Mouse (Mus musculus) spleen, adult 2 months (tissue): ENCODE measurements around the gene Kel. TPM values are rescaled to one million over a fixed set of nuclear protein-coding genes. Genes with fewer than 3 reads are reported as not detected.

Experiments
- DNase-seq, 2 experiments: peaks; one replicate each; pipeline versions ENCODE4 v3.0.0 to v3.0.0-alpha.2; 2012 to 2021; ENCODE audit warnings: low spot score in 2 of 2, low read depth in 1 of 2
- H3K27ac ChIP-seq: fragments of 200-500 bp; 2 replicates; pipeline ENCODE4 v1.5.1; 2012; ENCODE audit warnings: low read length, inconsistent platforms; ENCODE audit not compliant: insufficient read depth
- H3K27me3 ChIP-seq: fragments of 200-500 bp; 2 replicates; pipeline ENCODE4 v1.6.1; 2012; ENCODE audit warnings: mild to moderate bottlenecking, moderate library complexity, low read length, inconsistent platforms; ENCODE audit not compliant: control insufficient read depth, insufficient read depth
- H3K36me3 ChIP-seq: fragments of 200-500 bp; 2 replicates; pipeline ENCODE4 v1.6.1; 2012; ENCODE audit warnings: mild to moderate bottlenecking, low read length, inconsistent platforms; ENCODE audit not compliant: control insufficient read depth, insufficient read depth
- H3K4me1 ChIP-seq: fragments of 200-500 bp; 2 replicates; pipeline ENCODE4 v1.6.1; 2011; ENCODE audit warnings: inconsistent platforms; ENCODE audit not compliant: control insufficient read depth, insufficient read depth, insufficient read length
- H3K4me3 ChIP-seq: fragments of 200-500 bp; 2 replicates; pipeline ENCODE4 v1.5.1; 2011; ENCODE audit warnings: mild to moderate bottlenecking, inconsistent platforms; ENCODE audit not compliant: insufficient read depth, insufficient read length; ENCODE audit errors: extremely low read depth
- CTCF ChIP-seq: fragments of 200-500 bp; IDR thresholded peaks from 2 replicates; pipeline ENCODE4 v1.5.1; 2011; ENCODE audit warnings: mild to moderate bottlenecking, inconsistent platforms; ENCODE audit not compliant: insufficient read depth, insufficient read length, insufficient replicate concordance; ENCODE audit errors: extremely low read depth
- POLR2A ChIP-seq: fragments of 200-500 bp; IDR thresholded peaks from 2 replicates; pipeline ENCODE4 v1.6.1; 2011; ENCODE audit warnings: low read depth, low read length, inconsistent platforms
- WGBS: fragments of 180-500 bp; shearing (Covaris S2); methylation state at CpG from one replicate; pipeline ENCODE4 v1.1.7; 2018; 5-methylcytosine and 5-hydroxymethylcytosine counted together
- polyA plus RNA-seq: library from polyadenylated mRNA; depleted of rRNA; stranded (reverse); fragments of >200 nt; gene quantifications from 2 replicates; pipeline ENCODE4 v1.2.3, GENCODE M21; 2012; rRNA removed

Kel gene
- polyA plus RNA-seq, 1 experiment = 39.8 TPM

DNA sequence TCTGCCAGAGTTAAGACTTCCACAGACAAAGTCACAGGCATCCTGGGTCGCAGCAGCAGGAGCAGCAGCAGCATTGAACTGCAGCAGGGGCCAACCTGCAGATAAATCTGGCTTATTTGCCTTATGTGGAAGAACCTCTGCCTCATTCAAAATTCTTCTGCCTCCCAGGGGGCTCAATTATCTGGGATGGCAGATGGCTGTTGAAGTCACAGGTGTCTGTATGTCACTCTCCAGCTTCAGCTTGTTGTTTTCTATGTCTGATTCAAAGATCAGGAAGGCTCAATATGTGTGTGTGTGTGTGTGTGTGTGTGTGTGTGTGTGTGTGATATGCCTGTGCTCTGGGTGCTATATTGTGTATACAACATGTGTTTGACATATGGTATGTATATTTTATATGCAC is 66.7 kb downstream of the Kel start:
- Histone ChIP-seq H3K4me3 (no peak overlapping the region), H3K36me3 (no peaks in the 10 kb centered on the region), H3K27ac (no peak overlapping the region), H3K27me3 (no peaks in the 10 kb centered on the region), H3K4me1 (no peaks in the 10 kb centered on the region)
- DNase-seq = no peak
- 62% methylated on average over 1 of the region's 1 CpGs for WGBS
- no peak for TF ChIP-seq POLR2A
- no peak for TF ChIP-seq CTCF

Other genes starting within 250 kb of the Kel start
- 10.3 and 12.5 TPM in 2 replicates for gene Prss1, start 245.4 kb downstream of the Kel start, polyA plus RNA-seq
- 9,234 and 9,806 TPM in 2 replicates for gene Prss2, start 182.6 kb downstream of the Kel start, polyA plus RNA-seq
- 7.2 and 7.5 TPM in 2 replicates for gene Ephb6, start 98.9 kb downstream of the Kel start, polyA plus RNA-seq
- gene Trpv6, start 67.9 kb downstream of the Kel start, polyA plus RNA-seq = 0.06 and 0.13 TPM in 2 replicates
- gene Trpv5, start 23.6 kb downstream of the Kel start, polyA plus RNA-seq = 0.09 and 0.11 TPM in 2 replicates
- not detected in 2 replicates for gene Llcfc1, start 19.9 kb downstream of the Kel start, polyA plus RNA-seq
- gene Olfr459, start 70.8 kb upstream of the Kel start, polyA plus RNA-seq = not detected in 2 replicates
- not detected in 2 replicates for gene Pip, start 143.2 kb upstream of the Kel start, polyA plus RNA-seq
- gene Sval2, start 148.7 kb upstream of the Kel start, polyA plus RNA-seq = not detected in 2 replicates
- gene Sval1, start 247.3 kb upstream of the Kel start, polyA plus RNA-seq = not detected in 2 replicates